Mouse (Mus musculus) B cell, adult 2 months (primary cell): ENCODE measurements around the gene Cacna1i.

Experiments used
- DNase-seq, 2 experiments: peaks; one replicate each; pipeline ENCODE4 v3.0.0; 2022

Gene Cacna1i

DNA sequence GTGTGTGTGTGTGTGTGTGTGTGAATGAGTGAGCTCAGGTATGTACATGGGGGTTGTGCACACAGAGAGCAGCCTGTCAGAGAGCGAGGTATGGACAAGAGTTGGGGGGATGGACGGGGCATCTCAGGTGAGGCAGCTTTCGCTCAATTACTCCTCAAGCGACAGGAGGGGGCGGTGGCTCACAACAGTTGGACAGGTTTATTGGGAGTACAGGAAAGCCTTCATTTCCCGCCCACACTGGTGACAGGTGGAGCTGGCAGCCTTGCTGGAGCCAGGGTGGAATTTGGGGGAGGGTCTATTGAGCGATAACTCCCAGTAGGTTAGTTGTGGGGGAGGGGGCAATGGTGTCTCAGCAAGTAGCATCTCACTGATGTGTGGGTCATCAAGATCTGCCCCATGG is 48.2 kb downstream of the Cacna1i start:
- DNase-seq, result no peak

DNA sequence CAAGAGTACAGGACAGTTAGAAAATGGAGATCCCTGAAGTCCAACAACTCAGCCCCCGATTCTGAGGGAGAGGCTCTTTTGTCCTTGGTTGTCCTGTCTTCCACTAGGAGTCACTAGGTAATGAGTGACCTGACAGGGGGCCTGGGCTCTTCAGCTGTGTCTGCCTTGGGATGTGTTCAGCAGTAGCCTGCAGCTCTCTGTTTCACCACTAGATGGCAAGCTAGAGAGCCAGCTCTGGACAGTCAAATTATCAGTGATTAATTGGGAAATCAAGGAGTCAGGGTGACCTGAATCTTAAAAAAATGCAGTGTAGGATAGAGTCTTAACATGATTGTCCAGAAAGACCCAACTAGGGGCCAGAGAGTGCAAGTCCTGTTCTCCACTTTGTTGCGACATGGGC is 53.3 kb downstream of the Cacna1i start:
- peak; percentile 61 to 62 for DNase-seq

DNA sequence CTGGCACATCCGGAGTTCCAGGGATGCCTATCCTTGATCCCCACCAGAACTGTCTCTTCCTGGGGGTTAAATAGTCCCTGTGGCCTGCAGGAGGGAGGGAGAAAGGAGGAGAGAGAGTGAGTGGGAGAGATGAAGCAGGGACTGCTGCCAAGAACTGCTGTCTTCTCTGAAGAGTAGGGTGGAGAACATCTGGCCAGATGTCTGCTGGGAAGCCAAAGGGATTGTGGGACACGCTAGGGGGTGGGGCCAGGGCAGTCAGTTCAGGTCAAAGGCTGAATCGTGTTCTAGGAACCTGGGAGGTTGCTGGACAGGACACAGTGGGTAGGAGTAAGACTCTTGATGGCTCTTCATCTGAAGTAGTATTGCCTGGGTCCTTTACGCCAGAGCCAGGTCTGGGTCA is 55.4 kb downstream of the Cacna1i start:
- no peak for DNase-seq

DNA sequence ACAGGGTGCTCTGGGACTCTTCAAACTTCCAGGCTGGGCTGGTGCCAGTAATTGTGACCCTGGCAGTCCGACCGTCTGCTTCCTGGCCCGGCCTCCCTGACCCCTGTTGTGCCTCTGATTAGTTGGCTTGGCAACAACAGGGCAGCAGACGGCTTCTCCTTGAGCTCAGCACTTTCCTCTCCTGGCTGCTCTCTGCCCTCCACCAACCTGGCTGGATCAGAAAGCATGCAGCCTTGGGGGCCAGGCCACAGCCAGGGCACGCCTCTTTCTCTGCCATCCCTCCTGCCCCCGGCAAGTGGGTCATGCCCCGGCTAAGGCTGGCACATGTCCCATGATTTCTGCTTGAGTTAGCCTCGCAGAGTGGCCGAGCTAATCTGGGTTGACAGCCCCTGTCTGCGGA is 56.0 kb downstream of the Cacna1i start:
- DNase-seq, result no peak

DNA sequence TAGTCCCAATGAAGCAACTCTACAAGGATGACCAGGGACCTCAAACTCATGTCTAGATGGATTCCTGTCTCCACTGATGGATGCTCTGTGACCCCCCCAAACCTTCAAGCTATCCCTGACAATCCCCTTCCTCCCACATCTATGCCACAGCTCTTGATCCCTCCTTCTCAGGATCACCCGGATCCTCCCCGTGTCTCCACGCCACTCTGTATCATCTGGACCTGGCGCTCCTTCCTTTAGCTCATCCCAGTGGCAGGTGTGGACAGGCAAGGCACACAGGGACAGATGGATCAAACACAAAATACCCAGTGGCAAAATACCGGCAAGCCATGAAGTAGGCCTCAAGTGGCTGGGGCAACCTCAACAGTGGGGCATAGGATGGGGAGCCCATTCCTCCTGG is 56.7 kb downstream of the Cacna1i start:
- DNase-seq, result no peak

DNA sequence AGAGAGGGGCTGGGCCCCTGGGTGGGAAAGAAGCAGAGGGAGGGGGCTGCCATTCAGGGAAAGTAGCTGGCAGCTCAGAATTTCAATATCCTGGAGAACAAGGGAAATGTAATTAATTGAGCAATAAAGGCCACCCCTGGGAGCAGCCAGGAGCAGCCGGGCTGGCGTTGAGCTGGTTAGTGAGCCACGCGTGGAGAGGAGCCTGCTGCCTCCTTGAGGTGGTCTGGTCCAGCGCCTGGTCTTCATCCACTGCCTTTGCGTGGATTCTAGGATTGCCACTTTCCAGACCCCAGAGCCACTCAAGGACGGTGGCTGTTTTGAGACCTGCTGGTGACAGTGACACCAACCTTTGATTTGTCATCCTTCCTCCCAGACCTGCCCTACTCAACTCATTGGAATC is 59.5 kb downstream of the Cacna1i start:
- no peak for DNase-seq

DNA sequence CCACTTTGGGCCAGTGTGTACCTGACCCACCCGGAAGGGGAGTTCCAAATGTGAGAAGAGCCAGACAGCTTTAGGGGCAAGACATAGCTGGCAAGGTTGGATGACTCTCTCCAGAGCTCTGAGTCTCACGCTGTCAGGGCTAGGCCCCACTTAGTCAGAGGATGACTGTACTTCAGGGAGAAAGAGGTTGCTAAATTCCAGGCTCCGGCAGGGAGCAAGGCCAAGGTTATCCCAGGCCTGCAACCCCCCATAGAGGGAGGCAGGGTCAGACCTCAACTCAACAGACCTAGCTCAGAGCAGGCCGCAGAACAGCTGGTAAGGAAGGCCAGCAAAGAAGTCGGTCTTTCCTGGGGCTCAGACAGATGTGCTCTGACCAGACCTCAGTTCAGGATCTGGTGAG is 63.4 kb downstream of the Cacna1i start:
- no peak for DNase-seq

DNA sequence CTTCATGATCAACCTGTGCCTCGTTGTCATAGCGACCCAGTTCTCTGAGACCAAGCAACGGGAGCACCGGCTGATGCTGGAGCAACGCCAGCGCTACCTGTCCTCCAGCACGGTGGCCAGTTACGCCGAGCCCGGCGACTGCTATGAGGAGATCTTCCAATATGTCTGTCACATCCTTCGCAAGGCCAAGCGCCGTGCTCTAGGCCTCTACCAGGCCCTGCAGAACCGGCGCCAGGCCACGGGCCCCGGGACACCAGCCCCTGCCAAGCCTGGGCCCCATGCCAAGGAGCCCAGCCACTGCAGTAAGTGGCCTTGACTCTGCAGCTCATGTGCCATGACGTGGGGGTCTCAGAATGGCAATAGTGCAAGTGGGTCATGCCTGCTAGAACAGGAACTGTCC is 71.8 kb downstream of the Cacna1i start:
- no peak for DNase-seq

DNA sequence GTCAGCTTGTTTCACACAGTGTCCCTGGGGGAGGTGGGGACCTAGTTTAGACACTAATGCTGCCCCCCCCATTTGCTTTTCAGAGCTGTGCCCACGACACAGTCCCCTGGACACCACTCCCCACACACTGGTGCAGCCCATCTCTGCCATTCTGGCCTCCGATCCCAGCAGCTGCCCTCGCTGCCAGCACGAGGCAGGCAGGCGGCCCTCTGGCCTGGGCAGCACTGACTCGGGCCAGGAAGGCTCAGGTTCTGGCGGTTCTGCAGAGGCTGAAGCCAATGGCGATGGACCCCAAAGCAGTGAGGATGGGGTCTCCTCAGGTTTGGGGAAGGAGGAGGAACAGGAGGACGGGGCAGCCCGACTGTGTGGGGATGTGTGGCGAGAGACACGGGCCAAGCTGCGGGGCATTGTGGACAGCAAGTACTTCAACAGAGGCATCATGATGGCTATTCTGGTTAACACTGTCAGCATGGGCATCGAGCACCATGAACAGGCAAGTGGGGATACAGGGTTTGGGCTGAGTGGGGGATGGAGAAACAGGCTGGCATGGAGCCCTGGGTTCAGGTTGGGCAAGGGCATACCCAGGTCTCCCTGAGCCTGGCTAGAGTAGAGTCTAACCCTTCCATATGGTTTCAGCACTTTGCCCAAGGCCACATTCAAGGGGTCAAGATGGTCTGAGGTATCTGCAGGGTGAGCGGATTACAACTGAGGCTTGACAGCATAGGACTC is 74.9 kb downstream of the Cacna1i start:
- DNase-seq, result no peak

DNA sequence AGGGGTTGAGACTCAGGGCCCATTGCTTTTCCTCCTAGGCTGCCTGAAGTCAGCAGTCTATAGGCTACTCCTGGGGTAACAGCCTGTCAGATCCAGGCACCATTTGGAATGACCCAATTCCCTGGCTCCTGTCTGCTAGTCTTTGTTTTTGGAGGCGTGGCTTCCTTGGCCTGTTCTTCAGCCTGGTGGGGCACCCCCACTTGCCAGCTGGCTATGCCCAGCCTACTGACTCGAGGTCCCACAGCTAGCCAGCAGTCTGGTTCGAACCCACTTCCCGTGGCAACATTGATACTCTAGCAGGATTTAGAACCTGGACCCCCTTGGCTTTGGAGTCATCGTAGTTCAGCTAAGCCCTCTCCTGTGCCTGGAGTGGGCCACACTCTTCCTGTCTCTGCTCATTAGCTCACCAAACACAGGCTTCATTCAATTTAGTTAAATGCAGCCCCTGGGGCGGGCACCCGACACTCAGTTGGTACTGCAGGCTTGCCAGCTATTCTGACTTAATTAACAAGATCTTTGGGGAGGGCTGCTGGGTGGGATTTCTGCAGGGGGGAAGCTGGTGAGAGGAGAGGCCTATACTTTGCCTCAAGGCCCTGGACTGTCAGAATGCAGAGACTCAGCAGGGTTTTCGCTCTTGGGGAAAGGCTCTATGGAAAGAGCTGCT is 75.6 kb downstream of the Cacna1i start:
- DNase-seq, result no peak

DNA sequence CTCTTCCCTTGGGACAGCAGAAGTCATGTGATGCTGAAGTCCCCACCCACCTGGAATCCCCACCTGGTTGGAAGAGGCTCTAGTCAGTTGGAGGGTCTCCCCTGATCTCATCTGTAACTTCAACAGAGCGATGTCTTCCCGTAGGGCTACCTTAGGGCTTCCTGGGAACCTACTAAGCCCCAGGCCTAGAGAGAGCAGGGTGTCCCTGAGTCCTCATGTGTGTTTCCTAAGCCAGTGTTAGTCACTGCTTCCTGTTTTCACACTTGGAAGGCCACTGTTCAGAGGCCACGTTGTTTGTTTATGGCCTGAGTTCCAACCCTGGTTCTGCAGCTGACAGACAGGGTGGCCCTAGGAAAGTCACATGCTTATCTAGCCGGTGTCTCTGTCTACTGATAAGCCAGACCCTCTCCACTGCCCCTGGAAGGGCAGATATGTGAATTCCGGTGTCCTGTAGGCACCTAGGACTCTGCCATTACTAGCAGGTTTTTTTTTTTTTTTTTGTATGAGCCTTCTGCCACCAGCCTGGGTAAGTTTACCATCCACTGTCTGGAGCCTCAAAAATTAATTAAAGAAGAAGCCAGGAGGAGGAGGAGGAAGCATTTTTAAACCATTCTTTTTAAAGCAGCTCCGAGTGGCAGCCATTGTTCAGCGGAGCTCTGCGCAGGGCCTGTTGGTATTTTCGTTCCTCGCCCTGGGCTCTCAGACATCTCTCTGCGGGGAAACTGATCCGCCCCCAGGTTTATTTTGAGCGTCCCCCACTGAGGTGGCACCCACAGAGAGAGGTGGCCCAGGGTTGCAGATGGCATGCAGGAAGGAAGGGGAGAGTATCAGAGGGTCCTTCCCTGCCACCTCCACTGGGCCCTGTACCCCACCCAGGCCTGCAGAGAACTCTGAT is 77.0 kb downstream of the Cacna1i start:
- DNase-seq, result peak; percentile 20 to 21

DNA sequence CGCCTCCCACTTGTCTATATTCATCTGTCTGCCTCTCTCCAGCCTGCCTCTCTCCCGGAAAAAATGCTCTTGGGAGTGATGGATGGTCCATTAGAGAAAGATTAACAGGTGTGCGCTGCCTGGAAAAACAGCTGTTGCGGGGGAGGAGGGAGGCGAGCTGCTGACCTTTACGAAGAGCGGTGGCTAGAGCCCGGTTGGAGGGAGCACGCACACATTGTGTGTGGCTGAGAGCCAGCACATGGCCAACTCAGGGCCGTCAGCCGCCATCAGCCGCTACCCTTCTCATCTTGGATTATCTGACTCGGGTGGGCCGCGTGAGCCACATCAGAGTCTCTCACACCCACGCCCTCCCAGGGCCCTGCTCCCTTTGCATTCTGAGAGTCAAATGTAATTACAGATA is 79.9 kb downstream of the Cacna1i start:
- DNase-seq, result no peak

DNA sequence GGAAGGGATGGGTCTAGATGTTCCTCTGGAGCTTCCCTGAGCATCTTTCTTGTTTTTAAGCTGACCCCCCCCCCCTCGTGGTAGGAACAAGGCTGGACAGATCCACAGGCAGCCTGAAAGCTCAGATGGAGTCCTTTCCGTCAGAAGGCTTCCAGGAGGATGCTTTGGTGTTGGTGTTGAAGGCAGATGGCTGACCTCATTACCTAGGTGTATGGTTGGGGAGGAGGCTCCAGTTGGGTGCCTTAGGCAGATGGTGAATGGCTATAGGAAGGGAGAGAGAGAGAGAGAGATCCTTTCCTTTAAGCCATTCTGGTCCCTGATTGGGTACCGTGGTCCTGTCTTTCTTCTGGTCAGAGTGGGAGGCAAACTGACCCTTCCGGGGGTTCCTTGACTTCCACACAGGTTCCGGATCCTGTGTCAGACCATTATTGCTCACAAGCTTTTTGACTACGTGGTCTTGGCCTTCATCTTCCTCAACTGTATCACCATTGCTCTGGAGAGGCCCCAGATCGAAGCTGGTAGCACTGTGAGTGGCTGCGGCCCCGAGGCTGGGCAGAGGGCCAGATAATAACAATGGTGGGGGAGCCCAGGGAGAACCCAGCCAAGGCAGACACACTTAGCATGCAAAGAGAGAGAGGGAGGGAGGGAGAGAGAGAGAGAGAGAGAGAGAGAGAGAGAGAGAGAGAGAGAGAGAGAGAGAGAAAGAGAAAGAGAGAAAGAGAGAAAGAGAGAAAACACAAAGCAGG is 86.4 kb downstream of the Cacna1i start:
- no peak for DNase-seq

DNA sequence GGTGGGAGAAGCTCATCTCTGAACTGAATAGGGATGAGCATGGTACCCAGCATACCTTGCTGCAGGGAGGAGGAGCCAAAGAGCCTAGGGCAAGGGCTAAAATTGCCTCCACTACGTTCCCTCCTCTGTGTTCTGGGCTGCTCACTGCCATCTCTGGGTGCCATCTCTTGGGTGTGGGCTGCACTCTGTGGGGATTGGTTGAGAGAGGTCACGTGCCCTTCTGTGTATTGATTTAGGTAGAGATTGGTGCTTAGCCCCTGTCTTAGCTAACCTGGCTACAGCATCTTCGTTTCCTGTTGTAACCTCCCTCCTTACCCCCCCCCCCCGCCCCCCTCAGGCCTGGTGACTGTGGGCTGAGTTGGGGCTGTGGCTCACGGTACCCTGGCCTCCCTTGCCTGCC is 87.8 kb downstream of the Cacna1i start:
- no peak for DNase-seq

DNA sequence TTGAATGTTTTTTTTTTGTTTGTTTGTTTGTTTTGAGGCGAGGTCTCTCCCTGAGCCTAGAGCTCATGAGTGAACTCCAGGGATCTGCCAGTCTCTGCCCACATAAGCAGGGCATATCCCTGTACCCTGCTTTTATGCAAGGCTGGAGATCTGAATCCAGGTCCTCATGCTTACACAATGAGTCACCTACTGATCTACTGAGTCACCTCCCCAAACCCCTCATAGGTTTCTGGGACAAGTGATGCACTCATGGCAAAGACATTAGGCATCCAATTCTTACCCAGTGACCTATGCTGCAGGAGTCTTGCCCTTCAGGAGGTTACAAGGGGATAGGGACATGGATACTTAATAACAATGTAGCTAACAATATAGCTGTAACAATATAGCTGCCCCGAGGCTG is 100.1 kb downstream of the Cacna1i start:
- DNase-seq, result no peak

DNA sequence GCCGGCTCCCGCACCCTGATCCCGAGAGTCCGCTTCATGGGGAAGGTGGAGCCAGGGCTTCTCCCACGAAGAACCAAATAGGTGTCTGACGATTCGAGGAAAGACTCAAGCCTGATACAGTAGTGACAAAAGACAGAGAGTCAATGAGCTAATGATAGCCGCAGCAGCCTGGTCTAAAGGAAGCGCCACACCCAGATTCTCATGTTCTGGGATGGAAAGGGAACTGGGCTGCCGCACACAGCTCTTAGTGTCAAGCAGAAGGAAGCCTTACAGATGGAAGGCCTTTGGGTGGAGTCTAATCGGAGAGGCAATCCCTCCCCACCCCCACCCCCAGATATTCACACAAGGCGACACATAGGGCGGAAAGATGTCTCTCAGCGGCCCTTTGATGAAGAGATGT is 104.8 kb downstream of the Cacna1i start:
- DNase-seq, result no peak

DNA sequence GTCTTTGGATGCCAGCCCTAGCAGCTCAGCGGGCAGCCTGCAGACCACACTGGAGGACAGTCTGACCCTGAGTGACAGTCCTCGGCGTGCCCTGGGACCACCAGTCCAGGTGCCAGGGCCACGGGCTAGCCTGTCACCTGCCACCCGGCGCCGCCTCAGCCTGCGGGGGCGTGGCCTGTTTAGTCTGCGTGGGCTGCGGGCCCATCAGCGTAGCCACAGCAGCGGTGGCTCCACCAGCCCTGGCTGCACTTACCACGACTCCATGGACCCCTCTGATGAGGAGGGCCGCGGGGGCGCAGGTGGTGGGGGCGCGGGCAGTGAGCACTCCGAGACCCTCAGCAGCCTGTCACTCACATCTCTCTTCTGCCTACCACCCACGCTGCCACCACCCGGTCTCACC is 108.0 kb downstream of the Cacna1i start:
- no peak for DNase-seq

DNA sequence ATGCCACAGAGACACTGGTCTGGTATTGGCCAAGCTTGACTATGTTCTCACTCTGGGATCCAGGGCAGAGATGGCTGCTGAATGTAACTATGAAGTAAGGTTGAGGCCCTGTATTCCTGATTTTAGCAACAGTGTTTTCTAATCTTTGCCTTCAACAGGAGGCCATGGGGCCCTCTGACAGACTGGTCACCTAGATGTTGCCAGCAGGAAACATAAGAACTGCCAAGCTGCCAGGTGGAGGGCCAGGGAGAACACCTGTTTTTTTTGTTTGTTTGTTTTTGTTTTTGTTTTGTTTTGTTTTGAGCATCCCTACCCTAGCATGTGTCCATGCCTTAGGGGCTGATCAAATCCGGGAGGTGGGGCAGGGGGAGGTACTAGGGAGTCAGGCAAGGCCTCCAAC is 112.4 kb downstream of the Cacna1i start:
- DNase-seq, result no peak

DNA sequence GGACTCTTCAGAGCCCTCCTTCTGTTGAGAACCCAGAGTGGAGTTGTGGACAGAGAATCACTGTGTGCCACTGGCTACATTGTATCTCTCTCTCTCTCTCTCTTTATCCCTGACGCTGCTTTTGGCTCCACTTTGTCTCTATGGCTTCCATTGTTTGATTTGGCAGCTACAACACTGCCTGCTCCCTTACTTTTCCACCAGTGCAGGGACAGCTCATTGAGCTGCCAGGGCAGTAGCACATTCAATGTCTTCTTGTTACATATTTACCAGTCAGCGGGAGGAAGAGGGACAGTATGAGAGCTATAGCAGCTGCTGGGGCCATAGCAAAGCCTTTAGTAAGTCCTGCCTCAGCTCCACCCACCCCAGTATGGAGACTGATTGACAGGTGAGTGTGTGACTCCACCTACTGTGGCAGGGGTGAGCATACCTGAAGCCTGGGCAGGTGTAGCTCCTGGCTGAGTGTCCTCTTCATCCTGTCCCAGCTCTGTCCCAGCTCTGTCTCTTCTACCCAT is 114.4 kb downstream of the Cacna1i start:
- no peak for DNase-seq

DNA sequence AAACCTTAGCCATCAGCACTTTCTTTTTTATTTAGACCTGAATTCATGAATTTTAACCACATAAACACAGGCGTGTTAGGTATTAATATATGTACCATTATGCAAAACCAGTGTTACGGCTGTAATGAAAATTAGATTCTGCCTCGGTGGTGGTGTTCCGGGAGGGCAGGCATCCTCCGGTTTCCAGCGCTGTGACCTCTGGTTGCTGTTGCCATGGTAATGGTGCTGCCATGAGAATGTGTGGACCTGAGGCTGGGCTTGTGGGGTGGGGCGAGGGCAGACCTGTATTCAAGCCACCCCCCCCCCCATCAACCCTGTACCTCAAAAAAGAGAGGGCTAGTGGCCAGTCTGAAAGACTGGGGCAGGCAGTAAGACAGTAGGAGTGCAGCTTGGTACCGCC is 114.9 kb downstream of the Cacna1i start:
- no peak for DNase-seq

DNA sequence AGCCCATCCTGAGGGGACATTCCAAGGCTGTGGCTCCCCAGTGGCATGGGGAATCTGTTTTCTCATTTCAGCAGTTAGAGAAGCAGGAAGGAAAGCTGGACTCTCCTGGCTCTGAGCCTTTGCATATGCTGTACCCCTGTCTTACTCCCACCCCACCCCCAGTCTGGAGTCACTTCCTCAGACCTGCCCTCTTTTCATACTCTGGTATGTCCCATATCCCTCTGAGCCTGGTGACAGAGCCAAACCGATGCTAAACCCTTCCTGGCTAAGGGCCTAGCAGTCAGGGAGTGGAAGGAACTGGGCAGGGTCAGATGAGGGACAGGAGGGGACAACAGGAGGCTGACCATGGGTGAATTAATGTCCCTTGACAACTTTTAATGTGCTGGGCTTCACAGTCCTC is 120.8 kb downstream of the Cacna1i start:
- no peak for DNase-seq

DNA sequence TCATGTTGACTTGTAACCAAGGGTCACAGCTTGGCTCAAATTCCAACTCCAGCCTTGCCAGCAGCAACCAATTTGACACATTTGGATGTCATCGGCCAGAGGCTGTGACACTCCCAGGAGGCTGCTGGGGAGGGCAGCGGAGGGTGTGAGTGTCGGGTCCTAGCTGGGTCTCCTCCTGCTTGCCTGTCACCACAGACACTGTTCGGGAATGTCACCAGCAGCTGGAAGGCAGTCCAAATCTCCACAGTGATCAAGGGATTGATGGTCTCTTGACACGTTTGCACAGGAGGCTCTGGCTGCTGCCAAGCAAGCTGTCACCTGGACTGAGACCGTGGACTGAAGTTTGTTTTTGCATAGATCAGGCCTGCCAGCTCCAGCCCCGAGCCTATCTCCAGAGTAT is 123.6 kb downstream of the Cacna1i start:
- no peak for DNase-seq

DNA sequence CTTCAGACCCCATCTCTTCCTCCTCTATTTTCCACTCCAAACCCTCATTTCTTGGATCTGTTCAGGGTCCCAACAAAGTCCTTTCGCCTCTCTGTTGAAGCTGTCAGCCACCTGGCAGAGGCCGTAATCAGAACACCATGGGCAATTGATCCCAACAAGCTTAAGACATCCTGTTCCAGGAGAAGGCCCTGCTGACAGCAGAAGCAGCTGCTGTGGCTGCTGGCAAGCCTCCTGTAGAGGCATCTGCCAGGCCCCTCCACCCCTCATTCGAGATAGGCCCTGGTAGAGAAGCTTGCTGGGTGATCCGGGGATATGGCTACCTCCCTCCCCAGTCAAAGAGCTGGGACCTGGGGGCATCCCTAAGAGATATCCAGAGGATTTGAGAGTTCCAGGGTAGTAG is 126.0 kb downstream of the Cacna1i start:
- no peak for DNase-seq
